Mouse (Mus musculus) liver, postnatal 0 days (tissue): ENCODE results near the gene Khdc3.

Experiments
- CTCF ChIP-seq: sonication (generic); IDR thresholded peaks from 2 replicates; pipeline ENCODE4 v1.5.1; 2016; ENCODE audit warnings: antibody characterized with exemption, low read depth
- EP300 ChIP-seq: IDR thresholded peaks from 2 replicates; pipeline ENCODE4 v1.6.1; 2016; ENCODE audit warnings: antibody characterized with exemption, low read depth, mild to moderate bottlenecking

GRCm38 (mm10) chr9:73089222-73089920 is 12.3 kb upstream of the Khdc3 start:
- no peak for TF ChIP-seq CTCF
- no peak for TF ChIP-seq EP300
